Mouse (Mus musculus) embryonic fibroblast, embryonic 13.5 days (primary cell): ENCODE results near the gene Tcta. TPM values are rescaled to one million over a fixed set of nuclear protein-coding genes. Genes with fewer than 3 reads are reported as not detected.

Source experiments
- H3K27ac ChIP-seq: 2 replicates; pipeline ENCODE4 v1.5.1; 2012; ENCODE audit warnings: low read length, control low read depth, inconsistent platforms; ENCODE audit not compliant: insufficient read depth
- H3K4me1 ChIP-seq: 2 replicates; pipeline ENCODE4 v1.6.1; 2011; ENCODE audit warnings: low read length; ENCODE audit not compliant: control insufficient read depth, insufficient read depth
- H3K4me3 ChIP-seq: 2 replicates; pipeline ENCODE4 v1.5.1; 2011; ENCODE audit warnings: mild to moderate bottlenecking, control low read depth, low read length; ENCODE audit not compliant: insufficient read depth
- CTCF ChIP-seq: IDR thresholded peaks from 2 replicates; pipeline ENCODE4 v1.5.1; 2011; ENCODE audit warnings: mild to moderate bottlenecking, control low read depth, low read length, moderate library complexity, borderline replicate concordance; ENCODE audit not compliant: insufficient read depth
- POLR2A ChIP-seq: IDR thresholded peaks from 2 replicates; pipeline ENCODE4 v1.6.1; 2011; ENCODE audit warnings: low read depth, mild to moderate bottlenecking, control low read depth, low read length, moderate library complexity
- polyA plus RNA-seq: library from polyadenylated mRNA; stranded (reverse); fragments of >200 nt; gene quantifications from 2 replicates; pipeline ENCODE4 v1.2.4, GENCODE M21; 2011; ENCODE audit warnings: low read depth; ENCODE audit not compliant: missing spikeins, insufficient read length

Gene Tcta
- polyA plus RNA-seq, 1 experiment = 22.9 TPM

DNA sequence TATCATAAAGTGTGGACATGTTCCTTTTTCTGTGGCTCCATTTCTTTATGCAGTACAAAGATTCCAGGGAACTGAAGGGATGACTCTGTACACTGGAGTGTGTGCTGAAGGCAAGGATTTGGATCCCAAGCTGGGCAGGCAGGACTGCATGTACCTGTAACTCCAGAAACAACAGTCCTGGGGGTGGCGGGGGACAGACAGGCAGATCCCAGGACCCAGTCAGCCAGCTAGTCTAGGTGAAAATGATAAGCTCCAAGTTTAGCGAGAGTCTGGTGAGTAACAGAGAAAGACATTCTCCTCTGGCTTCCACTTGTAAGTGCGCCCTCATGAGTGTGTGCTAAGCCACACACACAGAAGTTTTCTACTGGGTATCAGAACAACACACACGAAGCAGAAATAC, 45.4 kb downstream of the Tcta start:
- no peak overlapping the region for H3K4me3 ChIP-seq
- no peak overlapping the region for H3K27ac ChIP-seq
- no peak for TF ChIP-seq CTCF
- TF ChIP-seq POLR2A = no peak
- H3K4me1 ChIP-seq = peaks cover 13% of the 10 kb centered on the region

Other genes with a start within 250 kb of the Tcta start
- gene Mst1, start 225.7 kb downstream of the Tcta start, polyA plus RNA-seq = not detected in 2 replicates
- gene Rnf123, start 222.8 kb downstream of the Tcta start, polyA plus RNA-seq = 26.4 and 31.4 TPM in 2 replicates
- 53.4 and 63.9 TPM in 2 replicates for gene Apeh, start 211.6 kb downstream of the Tcta start, polyA plus RNA-seq
- gene Bsn, start 115.8 kb downstream of the Tcta start, polyA plus RNA-seq = 0.08 and 0.25 TPM in 2 replicates
- gene Dag1, start 42.2 kb downstream of the Tcta start, polyA plus RNA-seq = 102 and 109 TPM in 2 replicates
- 36.5 and 49.6 TPM in 2 replicates for gene Nicn1, start 15.7 kb downstream of the Tcta start, polyA plus RNA-seq
- gene Amt, start 9.3 kb downstream of the Tcta start, polyA plus RNA-seq = 2.6 and 3.7 TPM in 2 replicates
- gene Rhoa, start within 50 bp of the Tcta start, polyA plus RNA-seq = 575 and 590 TPM in 2 replicates
- gene Gpx1, start 32.7 kb upstream of the Tcta start, polyA plus RNA-seq = 328 and 399 TPM in 2 replicates
- 93.4 and 102 TPM in 2 replicates for gene Usp4, start 41.7 kb upstream of the Tcta start, polyA plus RNA-seq
- 0.63 TPM in 1 of 2 replicates, not detected in the other for gene 1700102P08Rik, start 86.6 kb upstream of the Tcta start, polyA plus RNA-seq
- 0.22 TPM in 1 of 2 replicates, not detected in the other for gene Ccdc36, start 122.3 kb upstream of the Tcta start, polyA plus RNA-seq
- not detected in 2 replicates for gene BC048562, start 130.3 kb upstream of the Tcta start, polyA plus RNA-seq
- 18.3 and 19.8 TPM in 2 replicates for gene Ccdc71, start 154.4 kb upstream of the Tcta start, polyA plus RNA-seq
- gene Klhdc8b, start 155.4 kb upstream of the Tcta start, polyA plus RNA-seq = 6.5 and 8.3 TPM in 2 replicates
- gene Lamb2, start 173.6 kb upstream of the Tcta start, polyA plus RNA-seq = 118 and 152 TPM in 2 replicates
- 77.0 and 80.7 TPM in 2 replicates for gene Usp19, start 184.4 kb upstream of the Tcta start, polyA plus RNA-seq
- gene Qars, start 201.5 kb upstream of the Tcta start, polyA plus RNA-seq = 261 and 263 TPM in 2 replicates
- 113 and 133 TPM in 2 replicates for gene Qrich1, start 210.6 kb upstream of the Tcta start, polyA plus RNA-seq